Mouse (Mus musculus) G1E (cell line): ENCODE measurements around the gene Akap9.

Source experiments
- CTCF ChIP-seq: IDR thresholded peaks from 2 replicates; pipeline ENCODE4 v1.5.1; 2012; ENCODE audit warnings: low read depth, low read length, inconsistent platforms, mixed read lengths
- GATA1 ChIP-seq: IDR thresholded peaks from 2 replicates; pipeline ENCODE4 v1.6.1; 2012; ENCODE audit warnings: borderline replicate concordance, low read length, inconsistent platforms, mixed read lengths

DNA sequence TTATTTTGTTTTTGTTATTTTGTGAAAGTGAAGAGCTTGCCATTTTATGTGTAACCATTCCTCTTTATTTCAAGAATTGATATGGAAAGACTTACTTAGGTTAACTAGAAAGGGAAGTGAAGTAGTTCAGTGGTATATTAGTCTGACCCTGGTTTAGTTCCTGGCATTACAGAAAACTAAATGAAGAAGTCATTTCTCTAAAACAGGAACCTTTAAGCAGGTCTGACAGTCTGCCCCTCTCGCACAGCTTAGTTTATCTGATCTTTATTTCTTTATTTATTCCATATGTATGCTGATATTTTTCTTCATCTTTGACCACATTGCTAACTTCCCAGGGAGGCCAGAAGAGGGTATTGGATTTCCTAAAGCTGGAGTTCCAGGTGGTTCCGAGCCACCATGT, 113.1 kb downstream of the Akap9 start:
- TF ChIP-seq CTCF (no peak), GATA1 (no peak)
